Mouse (Mus musculus): ENCODE data around the gene Rad23b.

- TF ChIP-seq POLR2A (IDR thresholded peaks at IDR 0.05; ENCODE audit: borderline replicate concordance, low read depth, low read length) = 0 out of 2 replicates have a peak, but pooled peaks have one; percentile 42
- no peak for TF ChIP-seq CTCF (IDR thresholded peaks at IDR 0.05; ENCODE audit: low read depth, low read length)
These were observed at the start of gene Rad23b for GRCm38 (mm10) chr4:55349452-55350218.

All from bone marrow macrophage, adult 2 months (primary cell).